Mouse (Mus musculus): ENCODE measurements at regions not wholly inside any gene's neighbourhood (a gene's known extent, or its start where the extent isn't known, plus 50 kb on each side); places are given as distances from the start of the nearest gene placed in this dataset.

DNA sequence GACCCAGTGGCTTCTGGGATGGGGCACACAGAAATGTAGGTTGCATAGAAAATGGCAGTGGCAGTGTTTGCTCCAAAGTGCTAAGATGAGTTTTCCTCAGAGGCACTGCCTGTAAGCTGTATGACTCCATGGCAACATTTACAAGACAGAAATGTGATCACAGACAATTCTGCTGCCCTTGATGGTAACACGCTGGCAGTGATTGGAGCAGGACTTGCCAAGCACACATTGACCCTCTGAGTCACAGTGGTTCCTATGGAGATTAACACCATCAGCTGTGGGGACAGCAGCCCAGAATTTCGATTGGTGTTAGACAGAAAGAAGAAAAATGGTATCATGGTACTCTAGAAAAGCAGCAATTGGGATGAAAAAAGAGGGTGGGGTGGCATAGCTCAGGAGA, 376.1 kb upstream of the Igfbp7 start:
- no peak for TF ChIP-seq CTCF (IDR thresholded peaks at IDR 0.05; ENCODE audit: low read depth)
- TF ChIP-seq EP300 (optimal IDR thresholded peaks at IDR 0.05): no peak
